Mouse (Mus musculus): ENCODE results near the gene Foxd4. TPM values are rescaled to one million over a fixed set of nuclear protein-coding genes. Genes with fewer than 3 reads are reported as not detected.

The Foxd4 gene
- polyA plus RNA-seq, 2 experiments: not detected

DNA sequence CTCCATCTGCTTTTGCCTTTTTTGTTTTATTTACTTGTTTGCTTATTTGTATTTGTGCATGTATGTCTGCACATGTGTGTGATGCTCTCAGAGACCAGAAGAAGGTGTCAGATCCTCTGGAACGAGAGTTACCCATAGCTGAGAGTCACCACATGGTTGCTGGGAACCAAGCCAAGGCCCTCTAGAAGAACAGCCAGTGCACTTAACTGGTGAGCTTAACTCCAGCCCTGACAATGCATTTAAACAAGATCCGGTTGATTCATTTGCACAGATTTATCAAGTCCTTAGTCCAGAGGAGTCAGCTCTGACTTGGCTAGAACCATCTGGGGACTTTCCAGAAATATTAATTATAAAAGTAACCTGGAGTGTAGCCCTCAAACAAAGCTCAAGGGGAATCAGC lies 27.1 kb downstream of the Foxd4 start:
- H3K4me3 ChIP-seq (ENCODE audit: insufficient read depth in 1 of 2, low read depth in 2 of 2, low read length in 2 of 2): no peak overlapping the region

GRCm38 (mm10) chr19:24871037-24871635 lies 29.9 kb downstream of the Foxd4 start:
- 23% methylated on average over 18 of the region's 18 CpGs for WGBS (ENCODE audit: insufficient replicate concordance)
- DNase-seq (ENCODE audit: low read depth in 3 of 3, low spot score in 3 of 3) (peak; percentile 11 to 32 (median 12)), ATAC-seq (ENCODE audit: insufficient read depth) (no peak)
- H3K27me3 ChIP-seq (ENCODE audit: control insufficient read depth, insufficient read depth, low read length): no peaks in the 10 kb centered on the region
- no peaks in the 10 kb centered on the region for H3K4me1 ChIP-seq (replicated peaks; ENCODE audit: control insufficient read depth in 2 of 2, insufficient read depth in 2 of 2, low read length in 1 of 2)
- no peaks in the 10 kb centered on the region for H3K36me3 ChIP-seq (replicated peaks; ENCODE audit: control insufficient read depth, insufficient read depth, low read depth)
- H3K27ac ChIP-seq: no peak overlapping the region
- no peak overlapping the region for H3K4me3 ChIP-seq (ENCODE audit: insufficient read depth in 1 of 2, low read depth in 2 of 2, low read length in 2 of 2)
- no peak overlapping the region for H3K9ac ChIP-seq (replicated peaks)
- TF ChIP-seq CTCF (IDR thresholded peaks at IDR 0.05; ENCODE audit: low read depth): peak; percentile 92
- no peak for TF ChIP-seq EP300 (IDR thresholded peaks at IDR 0.05; ENCODE audit: low read depth)
- H3K9me3 ChIP-seq (ENCODE audit: control insufficient read depth, low read length): no peaks in the 10 kb centered on the region
- H3K4me2 ChIP-seq (ENCODE audit: low read depth): no peak overlapping the region

More for the DNA sequence above, 27.1 kb downstream of the Foxd4 start:
- Histone ChIP-seq H3K4me1 (replicated peaks; ENCODE audit: control insufficient read depth in 2 of 2, insufficient read depth in 2 of 2, low read length in 1 of 2) (no peaks in the 10 kb centered on the region), H3K27me3 (ENCODE audit: control insufficient read depth, insufficient read depth, low read length) (no peaks in the 10 kb centered on the region), H3K9ac (replicated peaks) (no peak overlapping the region), H3K36me3 (replicated peaks; ENCODE audit: control insufficient read depth, insufficient read depth, low read depth) (no peaks in the 10 kb centered on the region), H3K27ac (no peak overlapping the region), H3K9me3 (ENCODE audit: control insufficient read depth, low read length) (no peaks in the 10 kb centered on the region), H3K4me2 (ENCODE audit: low read depth) (no peak overlapping the region)
- no peak for ATAC-seq (ENCODE audit: insufficient read depth)
- WGBS (ENCODE audit: insufficient replicate concordance): 51% methylated on average over 2 of the region's 2 CpGs
- TF ChIP-seq EP300 (IDR thresholded peaks at IDR 0.05; ENCODE audit: low read depth) (no peak), CTCF (IDR thresholded peaks at IDR 0.05; ENCODE audit: low read depth) (no peak)
- no peak for DNase-seq (ENCODE audit: low read depth in 3 of 3, low spot score in 3 of 3)

DNA sequence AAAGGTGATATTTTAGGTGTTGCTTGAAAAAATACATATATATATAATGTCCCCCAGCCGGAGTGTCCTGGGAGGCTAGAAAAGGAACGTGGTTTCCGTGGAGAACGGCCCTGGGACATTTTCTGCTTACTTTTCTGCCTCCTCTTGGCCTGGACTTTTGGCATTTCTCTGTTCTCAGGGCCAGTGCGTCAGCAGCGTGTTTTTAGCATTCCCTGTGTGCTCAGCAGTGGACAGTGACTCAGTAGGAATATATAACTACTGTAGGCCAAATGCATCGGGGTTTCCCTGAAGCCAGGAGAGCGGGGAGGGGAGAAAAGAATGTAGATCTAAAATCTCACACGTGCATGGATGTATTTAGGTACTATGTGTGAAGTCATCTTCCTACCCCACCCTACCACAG lies 35.6 kb downstream of the Foxd4 start:
- ATAC-seq (ENCODE audit: insufficient read depth): no peak
- no peak overlapping the region for H3K4me2 ChIP-seq (ENCODE audit: low read depth)
- no peaks in the 10 kb centered on the region for H3K36me3 ChIP-seq (replicated peaks; ENCODE audit: control insufficient read depth, insufficient read depth, low read depth)
- no peak for DNase-seq (ENCODE audit: low read depth in 3 of 3, low spot score in 3 of 3)
- peaks cover 11% of the 10 kb centered on the region for H3K27me3 ChIP-seq (ENCODE audit: control insufficient read depth, insufficient read depth, low read length)
- H3K4me1 ChIP-seq (replicated peaks; ENCODE audit: control insufficient read depth in 2 of 2, insufficient read depth in 2 of 2, low read length in 1 of 2): no peaks in the 10 kb centered on the region
- no peak overlapping the region for H3K9ac ChIP-seq (replicated peaks)
- no peak for TF ChIP-seq EP300 (IDR thresholded peaks at IDR 0.05; ENCODE audit: low read depth)
- TF ChIP-seq CTCF (IDR thresholded peaks at IDR 0.05; ENCODE audit: low read depth): no peak
- H3K9me3 ChIP-seq (ENCODE audit: control insufficient read depth, low read length): no peaks in the 10 kb centered on the region
- 58% methylated on average over 9 of the region's 9 CpGs for WGBS (ENCODE audit: insufficient replicate concordance)
- no peak overlapping the region for H3K27ac ChIP-seq
- no peak overlapping the region for H3K4me3 ChIP-seq (ENCODE audit: insufficient read depth in 1 of 2, low read depth in 2 of 2, low read length in 2 of 2)

DNA sequence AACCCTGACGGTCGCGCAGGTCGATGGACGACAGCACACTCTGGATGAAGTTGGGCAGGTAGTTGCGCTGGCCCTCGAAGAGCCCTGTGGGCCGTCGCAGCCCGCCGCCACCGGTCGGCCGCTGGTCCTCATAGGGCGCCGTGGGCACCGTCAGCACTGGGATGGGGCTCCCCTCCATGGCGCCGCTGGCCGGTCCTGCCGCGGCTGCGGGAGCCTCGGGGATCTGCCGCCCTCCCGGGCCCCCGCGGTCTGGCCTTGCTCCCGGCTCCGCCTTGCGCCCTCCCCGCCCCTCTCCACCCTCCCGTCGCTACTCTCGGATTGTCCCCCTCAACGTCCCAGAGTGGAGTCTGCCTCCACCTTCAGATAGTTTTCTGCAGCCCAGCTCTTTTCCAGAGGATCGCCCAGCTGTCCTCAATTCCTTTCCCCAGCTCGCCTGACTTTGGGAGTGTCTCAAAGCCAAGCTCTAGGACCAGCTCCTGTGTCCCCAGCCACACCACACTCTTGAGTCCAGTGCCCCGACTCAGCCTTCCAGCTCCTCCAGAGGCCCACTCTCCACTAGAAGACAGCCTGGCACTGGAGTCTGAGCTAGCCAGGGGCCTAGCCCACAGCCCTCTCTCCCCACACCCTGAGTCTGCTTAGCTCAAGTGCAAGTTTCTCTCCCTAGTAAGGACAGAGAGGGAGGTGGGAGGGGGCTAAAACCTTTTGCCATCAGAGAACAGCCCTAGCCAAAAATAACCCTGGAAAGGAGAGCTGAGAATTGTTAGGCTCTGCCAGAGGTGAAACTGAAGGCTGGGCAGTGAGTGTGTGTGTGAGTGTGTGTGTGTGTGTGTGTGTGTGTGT lies 39.2 kb downstream of the Foxd4 start, which contains the start of gene Pgm5:
Gene Pgm5 (minus strand): TSS at position 244 of the 840 bp plus-strand sequence.
- no peak for DNase-seq (ENCODE audit: low read depth in 3 of 3, low spot score in 3 of 3)
- Histone ChIP-seq H3K27me3 (ENCODE audit: control insufficient read depth, insufficient read depth, low read length) (peaks cover 14% of the 10 kb centered on the region), H3K4me3 (ENCODE audit: insufficient read depth in 1 of 2, low read depth in 2 of 2, low read length in 2 of 2) (peak within 1 kb of the TSS; percentile 10 to 31), H3K9me3 (ENCODE audit: control insufficient read depth, low read length) (no peaks in the 10 kb centered on the region), H3K27ac (no peak within 1 kb of the TSS), H3K4me2 (ENCODE audit: low read depth) (peak within 1 kb of the TSS; percentile 38), H3K9ac (replicated peaks) (no peak within 1 kb of the TSS), H3K4me1 (replicated peaks; ENCODE audit: control insufficient read depth in 2 of 2, insufficient read depth in 2 of 2, low read length in 1 of 2) (no peaks in the 10 kb centered on the region), H3K36me3 (replicated peaks; ENCODE audit: control insufficient read depth, insufficient read depth, low read depth) (no peaks in the 10 kb centered on the region)
- WGBS (ENCODE audit: insufficient replicate concordance): 2% methylated on average over 33 of the region's 39 CpGs
- no peak for ATAC-seq (ENCODE audit: insufficient read depth)
- TF ChIP-seq CTCF (IDR thresholded peaks at IDR 0.05; ENCODE audit: low read depth) (no peak), EP300 (IDR thresholded peaks at IDR 0.05; ENCODE audit: low read depth) (no peak)

DNA sequence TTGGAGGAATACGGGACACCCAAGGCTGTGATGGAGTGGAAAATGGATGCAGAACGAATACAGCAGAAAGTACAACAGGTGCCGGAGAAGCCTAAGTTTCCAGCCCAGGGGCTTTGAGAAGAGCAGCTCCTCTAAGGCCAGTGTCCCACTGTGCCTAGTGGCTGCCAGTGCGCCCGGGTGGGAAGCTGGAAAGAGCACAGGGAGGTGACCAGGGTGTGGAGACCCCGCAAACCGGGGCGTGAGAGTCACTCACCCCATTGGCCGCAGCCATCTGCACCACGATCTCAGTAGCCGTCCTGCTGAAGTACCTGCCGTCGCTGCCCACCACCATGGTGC lies 39.8 kb downstream of the Foxd4 start:
- TF ChIP-seq EP300 (IDR thresholded peaks at IDR 0.05; ENCODE audit: low read depth) (no peak), CTCF (IDR thresholded peaks at IDR 0.05; ENCODE audit: low read depth) (no peak)
- no peak overlapping the region for H3K27ac ChIP-seq
- peak overlapping the region; percentile 10 to 31 for H3K4me3 ChIP-seq (ENCODE audit: insufficient read depth in 1 of 2, low read depth in 2 of 2, low read length in 2 of 2)
- no peaks in the 10 kb centered on the region for H3K36me3 ChIP-seq (replicated peaks; ENCODE audit: control insufficient read depth, insufficient read depth, low read depth)
- peak overlapping the region; percentile 38 for H3K4me2 ChIP-seq (ENCODE audit: low read depth)
- H3K9ac ChIP-seq (replicated peaks): no peak overlapping the region
- H3K4me1 ChIP-seq (replicated peaks; ENCODE audit: control insufficient read depth in 2 of 2, insufficient read depth in 2 of 2, low read length in 1 of 2): no peaks in the 10 kb centered on the region
- no peak for ATAC-seq (ENCODE audit: insufficient read depth)
- peaks cover 14% of the 10 kb centered on the region for H3K27me3 ChIP-seq (ENCODE audit: control insufficient read depth, insufficient read depth, low read length)
- 21% methylated on average over 13 of the region's 13 CpGs for WGBS (ENCODE audit: insufficient replicate concordance)
- no peak for DNase-seq (ENCODE audit: low read depth in 3 of 3, low spot score in 3 of 3)
- no peaks in the 10 kb centered on the region for H3K9me3 ChIP-seq (ENCODE audit: control insufficient read depth, low read length)
